Mouse (Mus musculus) limb, embryonic 12.5 days (tissue): Measurements from ENCODE around the gene Gm8773. TPM values are rescaled to one million over a fixed set of nuclear protein-coding genes. Genes with fewer than 3 reads are reported as not detected.

Experiments
- ATAC-seq: fragments of 200-750 bp; cut with Nextera tagmentation; 2 replicates; pipeline ENCODE4 v1.8.0; 2017; ENCODE audit warnings: low read depth, moderate TSS enrichment; ENCODE audit not compliant: insufficient number of reproducible peaks, insufficient read depth, low FRiP score, low TSS enrichment
- H3K27ac ChIP-seq: fragments of 300-500 bp; sonication (generic); 2 replicates; pipeline ENCODE4 v1.5.1; 2016; ENCODE audit warnings: mild to moderate bottlenecking, moderate library complexity
- H3K27me3 ChIP-seq: fragments of 300-500 bp; sonication (generic); 2 replicates; pipeline ENCODE4 v1.6.1; 2016; ENCODE audit warnings: mild to moderate bottlenecking, moderate library complexity
- H3K36me3 ChIP-seq: fragments of 300-500 bp; sonication (generic); 2 replicates; pipeline ENCODE4 v1.6.1; 2016; ENCODE audit warnings: mild to moderate bottlenecking, moderate library complexity
- H3K4me1 ChIP-seq: fragments of 300-500 bp; sonication (generic); replicated peaks from 2 replicates; pipeline ENCODE4 v1.6.1; 2016
- H3K4me2 ChIP-seq: fragments of 300-500 bp; sonication (generic); 2 replicates; pipeline ENCODE4 v1.6.1; 2016; ENCODE audit warnings: mild to moderate bottlenecking, moderate library complexity
- H3K4me3 ChIP-seq: fragments of 300-500 bp; sonication (generic); replicated peaks from 2 replicates; pipeline ENCODE4 v1.5.1; 2016; ENCODE audit warnings: mild to moderate bottlenecking
- H3K9ac ChIP-seq: fragments of 300-500 bp; sonication (generic); replicated peaks from 2 replicates; pipeline ENCODE4 v1.6.1; 2016; ENCODE audit warnings: mild to moderate bottlenecking, moderate library complexity
- H3K9me3 ChIP-seq: fragments of 300-500 bp; sonication (generic); 2 replicates; pipeline ENCODE4 v1.6.1; 2016; ENCODE audit warnings: mild to moderate bottlenecking, moderate library complexity
- WGBS: fragments of 180-500 bp; shearing (Covaris S2); methylation state at CpG from one replicate; pipeline ENCODE4 v1.1.7; 2016; 5-methylcytosine and 5-hydroxymethylcytosine counted together
- polyA plus RNA-seq: library from polyadenylated mRNA; unstranded; fragments of >200 nt; fragmentation: Nextera tagmentation; extraction: Ambion mirVana; gene quantifications from 2 replicates; pipeline ENCODE4 v1.2.1, GENCODE M21; 2016

The Gm8773 gene
- polyA plus RNA-seq = 0.38 and 0.83 TPM in 2 replicates

GRCm38 (mm10) chr5:5573749-5574317 is at the start of gene Gm8773:
Gene Gm8773 (plus strand): TSS chr5:5573799.
- Histone ChIP-seq H3K4me2 (peak within 1 kb of the TSS; percentile 76), H3K9ac (peak within 1 kb of the TSS; percentile 40), H3K4me1 (no peaks in the 10 kb centered on the region), H3K4me3 (peak within 1 kb of the TSS; percentile 47), H3K27ac (no peak within 1 kb of the TSS), H3K9me3 (no peaks in the 10 kb centered on the region), H3K27me3 (peaks cover 34% of the 10 kb centered on the region), H3K36me3 (no peaks in the 10 kb centered on the region)
- ATAC-seq = no peak
- WGBS = 1% methylated on average over 24 of the region's 24 CpGs

DNA sequence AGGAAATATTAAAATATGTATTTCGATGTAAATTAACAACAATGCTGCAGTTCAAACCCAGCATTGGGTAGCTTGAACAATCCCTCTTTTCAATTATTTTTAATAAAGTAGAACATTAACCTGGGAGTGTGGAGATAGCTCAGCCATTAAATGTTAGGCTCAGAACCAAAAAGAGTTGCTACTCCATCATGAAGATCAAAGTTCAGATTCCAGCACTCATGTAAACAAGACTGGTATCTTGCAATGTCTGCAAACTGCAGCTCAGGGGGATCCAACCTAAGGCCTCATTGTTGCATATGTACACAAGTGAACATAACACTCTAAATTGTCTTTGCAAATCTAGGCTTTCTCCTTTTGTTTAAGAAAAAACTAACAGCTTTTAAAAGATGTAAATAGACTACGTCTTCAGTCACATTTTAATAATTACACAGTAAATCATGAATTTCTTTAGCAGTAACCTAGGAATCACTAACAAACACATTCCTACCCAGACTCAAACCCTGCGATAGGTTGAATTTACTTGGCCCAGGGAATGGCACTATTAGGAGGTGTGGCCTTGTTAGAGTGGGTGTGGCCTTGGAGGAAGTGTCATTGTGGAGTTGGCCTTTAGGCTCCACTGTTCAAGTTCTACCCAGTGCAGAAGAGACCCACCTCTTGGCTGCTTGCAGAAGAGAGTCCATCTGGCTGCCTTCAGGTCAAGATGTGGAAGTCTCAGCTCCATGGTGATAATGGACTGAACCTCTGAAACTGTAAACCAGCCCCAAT is 39.8 kb upstream of the Gm8773 start:
- H3K4me1 ChIP-seq = no peaks in the 10 kb centered on the region
- no peaks in the 10 kb centered on the region for H3K27me3 ChIP-seq
- ATAC-seq = no peak
- WGBS = 92% methylated on average over 3 of the region's 3 CpGs
- no peak overlapping the region for H3K9ac ChIP-seq
- H3K9me3 ChIP-seq = no peaks in the 10 kb centered on the region
- no peak overlapping the region for H3K4me2 ChIP-seq
- no peak overlapping the region for H3K4me3 ChIP-seq
- H3K36me3 ChIP-seq = peaks cover 9% of the 10 kb centered on the region
- no peak overlapping the region for H3K27ac ChIP-seq

GRCm38 (mm10) chr5:5536131-5536530 is 37.5 kb upstream of the Gm8773 start:
- 97% methylated on average over 1 of the region's 1 CpGs for WGBS
- Histone ChIP-seq H3K4me1 (no peaks in the 10 kb centered on the region), H3K4me3 (no peak overlapping the region), H3K27me3 (no peaks in the 10 kb centered on the region), H3K9me3 (no peaks in the 10 kb centered on the region), H3K36me3 (peaks cover 24% of the 10 kb centered on the region), H3K4me2 (no peak overlapping the region), H3K27ac (no peak overlapping the region), H3K9ac (no peak overlapping the region)
- ATAC-seq = no peak

- Histone ChIP-seq H3K4me2 (no peak overlapping the region), H3K27me3 (no peaks in the 10 kb centered on the region)
Measured at GRCm38 (mm10) chr5:5539771-5540170, 33.8 kb upstream of the Gm8773 start.

DNA sequence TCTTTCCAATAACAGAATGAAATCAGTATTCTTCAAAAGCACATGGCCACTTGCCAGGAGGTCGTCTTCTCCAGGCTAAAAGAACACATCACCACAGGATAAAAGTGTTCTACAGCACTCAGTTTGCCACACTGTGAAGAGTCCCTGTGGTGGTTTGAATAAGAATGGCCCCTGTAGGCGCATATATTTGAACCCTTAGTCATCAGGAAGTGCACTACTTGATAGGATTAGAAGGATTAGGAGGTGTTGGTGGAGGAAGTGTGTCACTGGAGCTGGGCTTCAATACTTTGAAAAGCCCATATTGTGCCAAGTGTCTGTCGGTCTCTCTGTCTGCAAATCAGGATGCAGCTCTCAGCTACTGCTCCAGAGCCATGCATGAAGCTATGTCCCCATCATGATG is 33.2 kb upstream of the Gm8773 start:
- ATAC-seq = no peak
- Histone ChIP-seq H3K4me1 (no peaks in the 10 kb centered on the region), H3K9ac (no peak overlapping the region), H3K4me3 (no peak overlapping the region), H3K27me3 (no peaks in the 10 kb centered on the region), H3K9me3 (no peaks in the 10 kb centered on the region), H3K36me3 (peaks cover 58% of the 10 kb centered on the region), H3K27ac (no peak overlapping the region), H3K4me2 (no peak overlapping the region)
- WGBS = 74% methylated on average over 3 of the region's 3 CpGs

More at GRCm38 (mm10) chr5:5539771-5540170, 33.8 kb upstream of the Gm8773 start:
- WGBS = 90% methylated on average over 3 of the region's 3 CpGs
- ATAC-seq = no peak
- H3K9ac ChIP-seq = no peak overlapping the region
- no peaks in the 10 kb centered on the region for H3K9me3 ChIP-seq
- H3K4me3 ChIP-seq = no peak overlapping the region
- no peaks in the 10 kb centered on the region for H3K4me1 ChIP-seq
- H3K36me3 ChIP-seq = peaks cover 56% of the 10 kb centered on the region
- H3K27ac ChIP-seq = no peak overlapping the region

DNA sequence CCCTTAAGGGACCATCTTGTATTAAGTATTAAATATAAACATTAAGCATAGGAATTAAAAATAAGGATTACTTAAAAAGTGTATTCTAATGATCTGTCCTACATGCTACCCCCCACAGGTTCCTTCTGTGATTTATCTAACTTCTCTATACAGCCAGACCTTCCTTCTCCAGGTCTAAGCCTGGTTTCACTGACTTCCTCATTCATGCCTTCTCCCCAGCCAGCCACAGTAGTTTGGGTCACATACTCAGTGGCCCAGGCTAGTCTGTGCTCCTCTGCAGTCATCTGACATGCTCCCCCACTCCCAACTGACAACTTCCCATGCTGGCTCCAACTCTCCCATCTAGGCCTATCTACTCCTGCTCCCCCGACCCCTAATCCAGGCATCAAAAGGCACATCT is 22.5 kb upstream of the Gm8773 start:
- Histone ChIP-seq H3K4me3 (no peak overlapping the region), H3K36me3 (peaks cover 65% of the 10 kb centered on the region), H3K27ac (no peak overlapping the region), H3K9me3 (no peaks in the 10 kb centered on the region), H3K4me2 (no peak overlapping the region), H3K27me3 (no peaks in the 10 kb centered on the region), H3K9ac (no peak overlapping the region), H3K4me1 (no peaks in the 10 kb centered on the region)
- WGBS = 79% methylated on average over 1 of the region's 1 CpGs
- no peak for ATAC-seq

- ATAC-seq = peak; percentile 97
- peak within 1 kb of the TSS; percentile 60 for H3K4me2 ChIP-seq
- peak within 1 kb of the TSS; percentile 77 for H3K9ac ChIP-seq
- H3K9me3 ChIP-seq = no peaks in the 10 kb centered on the region
- under 1% methylated on average over 43 of the region's 43 CpGs for WGBS
- H3K4me1 ChIP-seq = peaks cover 6% of the 10 kb centered on the region
- peak within 1 kb of the TSS; percentile 73 for H3K27ac ChIP-seq
- H3K36me3 ChIP-seq = peaks cover 11% of the 10 kb centered on the region
- peak within 1 kb of the TSS; percentile 67 for H3K4me3 ChIP-seq
- H3K27me3 ChIP-seq = no peaks in the 10 kb centered on the region
Measured at GRCm38 (mm10) chr5:5559079-5559740, 14.4 kb upstream of the Gm8773 start, which contains the start of gene Gtpbp10. Gene Gtpbp10 (minus strand): TSS chr5:5559538.

DNA sequence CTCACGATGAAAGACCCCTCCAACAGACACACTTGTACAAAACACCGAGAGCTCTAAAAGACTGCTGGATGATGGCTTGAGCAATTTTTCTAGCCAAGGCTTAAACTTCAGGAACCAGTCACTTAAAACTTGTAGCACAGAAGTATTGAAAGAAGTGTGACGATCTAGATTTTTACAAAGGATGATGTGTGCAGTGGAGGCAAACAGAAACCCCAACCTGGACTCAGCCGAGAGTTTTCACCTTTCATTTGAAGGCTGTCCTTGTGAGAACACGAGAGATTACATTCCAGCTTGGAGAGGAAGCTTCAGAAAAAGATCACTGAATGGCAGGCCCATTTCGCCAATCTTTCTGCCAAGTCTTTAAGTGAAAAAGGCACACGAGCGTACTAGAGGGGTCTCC is 13.8 kb upstream of the Gm8773 start:
- peak overlapping the region; percentile 73 for H3K27ac ChIP-seq

DNA sequence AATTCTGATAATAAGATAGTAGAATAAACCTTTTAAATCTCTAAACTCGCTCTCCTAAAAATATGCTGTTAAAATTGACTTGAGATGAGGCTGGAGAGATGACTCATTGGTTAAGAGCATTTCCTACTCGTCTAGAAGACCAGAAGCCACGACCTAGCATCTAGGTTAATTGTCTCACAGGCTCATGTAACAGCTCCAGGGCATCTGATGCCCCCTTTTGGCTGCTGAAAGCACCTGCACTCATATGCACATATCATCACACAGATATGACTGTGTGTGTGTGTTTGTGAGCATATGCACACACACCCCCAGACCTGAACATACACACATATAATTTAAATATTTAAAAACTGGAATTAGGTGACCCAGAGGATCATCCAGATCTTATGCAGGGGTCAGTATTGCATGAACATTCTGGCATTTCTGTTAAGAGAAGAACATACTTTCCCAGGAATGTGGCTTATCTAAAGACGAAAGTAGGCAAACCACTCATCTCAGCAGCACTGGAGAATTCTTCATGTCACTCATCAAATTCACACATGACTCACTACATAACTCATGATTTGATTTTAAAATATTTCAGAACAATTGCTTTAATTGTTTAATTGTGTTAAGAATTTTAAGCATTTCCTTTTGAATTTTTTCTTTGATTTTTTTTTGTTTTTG is 12.4 kb upstream of the Gm8773 start:
- H3K4me1 ChIP-seq = peaks cover 6% of the 10 kb centered on the region
- no peaks in the 10 kb centered on the region for H3K36me3 ChIP-seq
- H3K27ac ChIP-seq = no peak overlapping the region
- H3K9me3 ChIP-seq = no peaks in the 10 kb centered on the region
- 71% methylated on average over 4 of the region's 4 CpGs for WGBS
- H3K4me2 ChIP-seq = no peak overlapping the region
- no peak overlapping the region for H3K9ac ChIP-seq
- no peaks in the 10 kb centered on the region for H3K27me3 ChIP-seq
- H3K4me3 ChIP-seq = no peak overlapping the region
- ATAC-seq = no peak

More for the DNA sequence above, 13.8 kb upstream of the Gm8773 start:
- ATAC-seq = no peak; the same call in 1 of the 2 replicates
- no peaks in the 10 kb centered on the region for H3K9me3 ChIP-seq
- peaks cover 6% of the 10 kb centered on the region for H3K4me1 ChIP-seq
- H3K27me3 ChIP-seq = no peaks in the 10 kb centered on the region
- peak overlapping the region; percentile 60 for H3K4me2 ChIP-seq
- 47% methylated on average over 8 of the region's 8 CpGs for WGBS
- H3K36me3 ChIP-seq = peaks cover 5% of the 10 kb centered on the region
- peak overlapping the region; percentile 77 for H3K9ac ChIP-seq
- H3K4me3 ChIP-seq = peak overlapping the region; percentile 67

DNA sequence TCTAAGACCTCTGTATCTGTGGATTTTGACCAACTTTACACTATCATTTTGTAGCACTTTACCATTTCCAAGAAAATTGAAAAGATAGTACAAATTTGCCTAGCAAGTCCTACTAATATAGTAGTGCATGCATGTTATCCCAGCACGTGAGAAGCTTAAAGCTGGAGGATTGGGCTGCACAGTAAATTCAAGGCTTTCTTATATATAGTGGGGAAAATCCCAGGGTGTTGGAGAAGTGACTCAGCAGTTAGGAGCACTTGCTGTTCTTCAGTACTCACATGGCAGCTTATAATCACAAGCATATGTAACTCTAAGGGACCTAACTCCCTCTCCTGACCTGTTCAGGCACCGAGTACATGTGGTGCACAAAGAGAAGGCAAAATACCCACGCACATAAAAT is 11.2 kb upstream of the Gm8773 start:
- Histone ChIP-seq H3K4me2 (no peak overlapping the region), H3K4me3 (no peak overlapping the region), H3K4me1 (peaks cover 6% of the 10 kb centered on the region), H3K27ac (no peak overlapping the region), H3K27me3 (no peaks in the 10 kb centered on the region), H3K9me3 (no peaks in the 10 kb centered on the region), H3K9ac (no peak overlapping the region), H3K36me3 (no peaks in the 10 kb centered on the region)
- no peak for ATAC-seq
- WGBS = 70% methylated on average over 3 of the region's 3 CpGs

DNA sequence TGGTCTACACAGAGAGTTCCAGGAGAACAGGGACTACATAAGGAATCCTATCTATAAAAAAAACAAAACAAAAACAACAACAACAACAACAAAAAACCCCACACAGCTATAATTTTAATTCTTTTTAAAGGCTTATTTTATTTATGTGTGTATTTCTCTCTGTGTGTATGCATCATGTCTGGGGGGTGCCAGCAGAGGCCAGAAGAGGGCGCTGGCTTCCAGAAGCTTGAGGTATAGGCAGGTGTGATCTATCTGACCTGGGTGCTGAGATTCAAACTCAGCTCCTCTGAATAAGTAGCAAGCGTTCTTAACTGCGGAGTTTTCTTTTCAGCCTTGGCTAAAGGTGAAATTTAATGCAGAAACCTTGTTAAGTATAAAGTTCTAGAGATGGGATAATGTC is 14.1 kb downstream of the Gm8773 start:
- Histone ChIP-seq H3K4me3 (no peak overlapping the region), H3K9me3 (no peaks in the 10 kb centered on the region), H3K4me1 (no peaks in the 10 kb centered on the region), H3K36me3 (no peaks in the 10 kb centered on the region), H3K27me3 (no peaks in the 10 kb centered on the region), H3K9ac (no peak overlapping the region), H3K27ac (no peak overlapping the region), H3K4me2 (no peak overlapping the region)
- ATAC-seq = no peak
- WGBS = 89% methylated on average over 3 of the region's 3 CpGs
